Mouse (Mus musculus): ENCODE data around the gene Rho.

DNA sequence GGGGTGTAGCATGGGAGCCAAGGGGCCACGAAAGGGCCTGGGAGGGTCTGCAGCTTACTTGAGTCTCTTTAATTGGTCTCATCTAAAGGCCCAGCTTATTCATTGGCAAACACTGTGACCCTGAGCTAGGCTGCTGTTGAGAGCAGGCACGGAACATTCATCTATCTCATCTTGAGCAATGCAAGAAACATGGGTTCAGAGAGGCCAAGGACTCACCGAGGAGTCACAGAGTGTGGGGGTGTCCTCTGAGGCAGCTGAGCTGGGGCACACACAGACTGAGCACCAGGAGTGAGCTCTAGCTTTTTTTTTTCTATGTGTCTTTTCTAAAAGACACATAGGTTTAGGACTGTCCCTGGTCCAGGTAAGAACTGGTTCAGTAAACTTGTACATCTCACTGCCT lies 843 bp downstream of the Rho start:
- TF ChIP-seq CTCF (conservative IDR thresholded peaks at IDR 0.05; ENCODE audit: insufficient read depth, insufficient read length, low read depth, low read length) (no peak), POLR2A (IDR thresholded peaks at IDR 0.05; ENCODE audit: low read depth, low read length) (no peak)
